Mouse (Mus musculus): Measurements from ENCODE around the gene Pou3f1. TPM values are rescaled to one million over a fixed set of nuclear protein-coding genes. Genes with fewer than 3 reads are reported as not detected.

Pou3f1 gene
- total RNA-seq, 2 experiments from 2014 or later: 33.0 to 41.2 TPM

- DNase-seq (ENCODE audit: low spot score in 2 of 2): no peak
Observed at GRCm38 (mm10) chr4:124709961-124710446, 53.4 kb downstream of the Pou3f1 start.

Other genes starting within 250 kb of the Pou3f1 start
- gene 3100002H09Rik, start 46.0 kb upstream of the Pou3f1 start, total RNA-seq (2021): under 1 TPM; 0.45 to 0.92 TPM
- 10 to 100 TPM; 15.5 to 17.5 TPM for gene Utp11, start 36.8 kb downstream of the Pou3f1 start, total RNA-seq (2021)
- 1 to 10 TPM; 4.5 to 4.9 TPM for gene Fhl3, start 43.9 kb downstream of the Pou3f1 start, total RNA-seq (2021)
- 10 to 100 TPM; 33.2 to 35.7 TPM for gene Sf3a3, start 58.0 kb downstream of the Pou3f1 start, total RNA-seq (2021)
- gene Inpp5b, start 85.0 kb downstream of the Pou3f1 start, total RNA-seq (2021): 10 to 100 TPM; 37.3 to 41.2 TPM
- gene Mtf1, start 145.3 kb downstream of the Pou3f1 start, total RNA-seq (2021): 10 to 100 TPM; 24.6 to 27.5 TPM
- gene Yrdc, start 193.9 kb downstream of the Pou3f1 start, total RNA-seq (2021): 10 to 100 TPM; 28.0 to 28.4 TPM
- 100 to 1,000 TPM; 101 to 106 TPM for gene 1110065P20Rik, start 194.4 kb downstream of the Pou3f1 start, total RNA-seq (2021)
- gene Maneal, start 205.4 kb downstream of the Pou3f1 start, total RNA-seq (2021): 10 to 100 TPM; 44.3 to 46.1 TPM
- 10 to 100 TPM; 16.1 to 23.6 TPM for gene Epha10, start 224.1 kb downstream of the Pou3f1 start, total RNA-seq (2021)